Mouse (Mus musculus) limb, embryonic 14.5 days (tissue): ENCODE measurements around the gene AU040320. TPM values are rescaled to one million over a fixed set of nuclear protein-coding genes. Genes with fewer than 3 reads are reported as not detected.

Experiments
- ATAC-seq: fragments of 200-750 bp; cut with Nextera tagmentation; 2 replicates; pipeline ENCODE4 v1.8.0; 2017; ENCODE audit warnings: low read depth, moderate number of reproducible peaks, moderate TSS enrichment; ENCODE audit not compliant: low FRiP score
- DNase-seq: peaks from one replicate; pipeline ENCODE4 v3.0.0-alpha.2; 2015; ENCODE audit warnings: low spot score
- H3K27ac ChIP-seq: fragments of 300-500 bp; sonication (generic); replicated peaks from 2 replicates; pipeline ENCODE4 v1.5.1; 2014; ENCODE audit warnings: low read depth, mild to moderate bottlenecking, low read length, moderate library complexity, mixed read lengths
- H3K27me3 ChIP-seq: fragments of 300-500 bp; sonication (generic); 2 replicates; pipeline ENCODE4 v1.6.1; 2014; ENCODE audit warnings: low read length, mixed read lengths; ENCODE audit not compliant: control insufficient read depth, insufficient read depth
- H3K36me3 ChIP-seq: fragments of 300-500 bp; sonication (generic); 2 replicates; pipeline ENCODE4 v1.6.1; 2014; ENCODE audit warnings: mild to moderate bottlenecking, low read length, moderate library complexity, mixed read lengths; ENCODE audit not compliant: control insufficient read depth, insufficient read depth
- H3K4me1 ChIP-seq: fragments of 300-500 bp; sonication (generic); 2 replicates; pipeline ENCODE4 v1.6.1; 2014; ENCODE audit warnings: antibody characterized with exemption, low read length, mixed read lengths; ENCODE audit not compliant: control insufficient read depth, insufficient read depth
- H3K4me2 ChIP-seq: fragments of 300-500 bp; sonication (generic); replicated peaks from 2 replicates; pipeline ENCODE4 v1.6.1; 2014; ENCODE audit warnings: low read depth, mild to moderate bottlenecking, low read length, moderate library complexity; ENCODE audit not compliant: severe bottlenecking
- H3K4me3 ChIP-seq: fragments of 300-500 bp; sonication (generic); replicated peaks from 2 replicates; pipeline ENCODE4 v1.5.1; 2014; ENCODE audit warnings: low read length
- H3K9ac ChIP-seq: fragments of 300-500 bp; sonication (generic); 2 replicates; pipeline ENCODE4 v1.6.1; 2014; ENCODE audit warnings: mild to moderate bottlenecking, low read depth, low read length, moderate library complexity; ENCODE audit not compliant: severe bottlenecking
- H3K9me3 ChIP-seq: fragments of 300-500 bp; sonication (generic); 2 replicates; pipeline ENCODE4 v1.6.1; 2016; ENCODE audit warnings: low read length; ENCODE audit not compliant: control insufficient read depth
- POLR2A ChIP-seq: fragments of 200-500 bp; IDR thresholded peaks from 2 replicates; pipeline ENCODE4 v1.8.0; 2012; ENCODE audit warnings: inconsistent platforms, mild to moderate bottlenecking, moderate library complexity, borderline replicate concordance; ENCODE audit not compliant: insufficient read depth, insufficient read length; ENCODE audit errors: extremely low read depth
- WGBS: fragments of 180-500 bp; shearing (Covaris S2); extraction: QIAGEN DNeasy Blood & Tissue Kit; methylation state at CpG from one replicate; pipeline ENCODE4 v1.1.7; 2014; 5-methylcytosine and 5-hydroxymethylcytosine counted together
- polyA plus RNA-seq, 2 experiments: library from polyadenylated mRNA; depleted of rRNA in 1 of 2; stranded (reverse) in 1 of 2; unstranded in 1 of 2; fragments of >200 nt; fragmentation: Nextera tagmentation in 1 of 2; extraction: Ambion mirVana in 1 of 2; gene quantifications; 2 replicates each; pipeline versions ENCODE4 v1.2.1 to v1.2.3; 2012 to 2014

The AU040320 gene
- polyA plus RNA-seq, 2 experiments = 21.1 to 27.7 TPM

DNA sequence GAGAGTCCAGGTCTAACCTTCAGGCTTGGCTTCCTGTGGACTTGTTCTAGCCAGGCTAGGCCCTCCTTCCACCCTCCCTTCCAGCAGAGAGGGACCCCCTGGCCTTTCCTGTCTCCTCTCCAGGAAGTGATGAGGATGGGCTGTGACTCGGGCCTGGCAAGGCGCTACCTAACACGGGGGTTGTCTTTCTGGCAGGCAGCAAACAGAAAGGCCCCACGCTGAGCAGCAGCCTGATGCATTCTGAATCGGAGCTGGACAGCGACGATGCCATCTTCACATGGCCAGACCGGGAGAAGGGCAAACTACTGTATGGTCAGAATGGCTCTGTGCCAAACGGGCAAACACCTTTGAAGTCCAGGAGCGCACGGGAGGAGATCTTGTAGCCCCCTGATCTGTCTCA is 99.6 kb downstream of the AU040320 start:
- H3K27ac ChIP-seq = no peak overlapping the region
- 70% methylated on average over 11 of the region's 11 CpGs for WGBS
- TF ChIP-seq POLR2A = no peak
- H3K4me3 ChIP-seq = no peak overlapping the region
- no peaks in the 10 kb centered on the region for H3K27me3 ChIP-seq
- H3K4me1 ChIP-seq = no peaks in the 10 kb centered on the region
- no peak for DNase-seq
- no peak overlapping the region for H3K4me2 ChIP-seq
- ATAC-seq = no peak
- no peaks in the 10 kb centered on the region for H3K9me3 ChIP-seq
- no peak overlapping the region for H3K9ac ChIP-seq
- H3K36me3 ChIP-seq = peaks cover 55% of the 10 kb centered on the region

- no peaks in the 10 kb centered on the region for H3K4me1 ChIP-seq
- DNase-seq (no peak), ATAC-seq (no peak)
- peaks cover 68% of the 10 kb centered on the region for H3K36me3 ChIP-seq
- no peaks in the 10 kb centered on the region for H3K27me3 ChIP-seq
- no peak for TF ChIP-seq POLR2A
- 76% methylated on average over 9 of the region's 9 CpGs for WGBS
- H3K9me3 ChIP-seq = no peaks in the 10 kb centered on the region
- H3K27ac ChIP-seq = no peak overlapping the region
- H3K4me3 ChIP-seq = no peak overlapping the region
- no peak overlapping the region for H3K9ac ChIP-seq
- H3K4me2 ChIP-seq = no peak overlapping the region
Observed at GRCm38 (mm10) chr4:126860268-126860986, 107.1 kb downstream of the AU040320 start.

GRCm38 (mm10) chr4:126861514-126862266 is 108.3 kb downstream of the AU040320 start:
- ATAC-seq (no peak), DNase-seq (no peak)
- no peaks in the 10 kb centered on the region for H3K4me1 ChIP-seq
- H3K4me3 ChIP-seq = no peak overlapping the region
- no peak overlapping the region for H3K9ac ChIP-seq
- H3K9me3 ChIP-seq = no peaks in the 10 kb centered on the region
- peaks cover 69% of the 10 kb centered on the region for H3K36me3 ChIP-seq
- H3K4me2 ChIP-seq = no peak overlapping the region
- 84% methylated on average over 11 of the region's 11 CpGs for WGBS
- H3K27me3 ChIP-seq = no peaks in the 10 kb centered on the region
- TF ChIP-seq POLR2A = no peak
- no peak overlapping the region for H3K27ac ChIP-seq

DNA sequence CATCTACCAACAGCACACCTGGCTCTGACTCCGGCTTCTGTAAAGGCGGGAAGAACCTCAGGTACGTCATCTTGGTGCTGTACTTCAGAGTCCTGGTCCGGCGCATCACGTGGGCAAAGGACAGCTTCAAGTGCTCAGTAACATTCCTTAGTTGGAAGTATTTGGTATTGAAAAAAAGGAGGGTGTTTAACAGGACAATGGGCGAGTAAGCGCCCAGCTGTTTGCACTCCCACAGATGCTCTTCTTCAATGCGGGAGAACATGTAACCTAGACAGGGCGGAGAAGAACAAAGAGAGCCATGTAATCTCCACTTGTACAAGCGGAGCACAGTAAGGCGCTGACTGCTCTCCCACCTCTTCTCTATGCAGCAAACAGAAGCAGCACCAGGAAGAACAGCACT is 115.4 kb downstream of the AU040320 start:
- H3K27ac ChIP-seq = no peak overlapping the region
- 95% methylated on average over 12 of the region's 12 CpGs for WGBS
- H3K4me1 ChIP-seq = no peaks in the 10 kb centered on the region
- no peaks in the 10 kb centered on the region for H3K27me3 ChIP-seq
- ATAC-seq = no peak
- H3K4me2 ChIP-seq = no peak overlapping the region
- no peak for DNase-seq
- no peak for TF ChIP-seq POLR2A
- H3K9me3 ChIP-seq = no peaks in the 10 kb centered on the region
- H3K36me3 ChIP-seq = peaks cover 66% of the 10 kb centered on the region
- H3K9ac ChIP-seq = no peak overlapping the region
- H3K4me3 ChIP-seq = no peak overlapping the region

GRCm38 (mm10) chr4:126872717-126873116 is 119.4 kb downstream of the AU040320 start:
- WGBS = 66% methylated on average over 7 of the region's 7 CpGs
- no peaks in the 10 kb centered on the region for H3K4me1 ChIP-seq
- no peak for ATAC-seq

More at GRCm38 (mm10) chr4:126872717-126873116, 119.4 kb downstream of the AU040320 start:
- H3K4me3 ChIP-seq = no peak overlapping the region
- no peak overlapping the region for H3K4me2 ChIP-seq
- TF ChIP-seq POLR2A = no peak
- H3K9ac ChIP-seq = no peak overlapping the region
- DNase-seq = no peak
- no peaks in the 10 kb centered on the region for H3K27me3 ChIP-seq
- H3K9me3 ChIP-seq = no peaks in the 10 kb centered on the region
- peaks cover 61% of the 10 kb centered on the region for H3K36me3 ChIP-seq
- no peak overlapping the region for H3K27ac ChIP-seq
